Mouse (Mus musculus) layer of hippocampus, adult 8-10 months (tissue): ENCODE results near the gene Fam102a. TPM values are rescaled to one million over a fixed set of nuclear protein-coding genes. Genes with fewer than 3 reads are reported as not detected.
"Not testable (repeated sequence)": the region's sequence is repeated elsewhere in the genome, so short reads cannot be mapped to it uniquely, and the experiment has no call there.

Experiments
- DNase-seq, 2 experiments: peaks; one replicate each; pipeline ENCODE4 v3.0.0; 2022; ENCODE audit warnings: low spot score in 2 of 2
- total RNA-seq, 4 experiments: library from RNA; stranded (reverse); gene quantifications; 2 replicates each; pipeline ENCODE4 v1.2.4; 2022

The Fam102a gene
- total RNA-seq: 10 to 100 TPM; 69.9 to 81.1 (median 75.7) TPM

DNA sequence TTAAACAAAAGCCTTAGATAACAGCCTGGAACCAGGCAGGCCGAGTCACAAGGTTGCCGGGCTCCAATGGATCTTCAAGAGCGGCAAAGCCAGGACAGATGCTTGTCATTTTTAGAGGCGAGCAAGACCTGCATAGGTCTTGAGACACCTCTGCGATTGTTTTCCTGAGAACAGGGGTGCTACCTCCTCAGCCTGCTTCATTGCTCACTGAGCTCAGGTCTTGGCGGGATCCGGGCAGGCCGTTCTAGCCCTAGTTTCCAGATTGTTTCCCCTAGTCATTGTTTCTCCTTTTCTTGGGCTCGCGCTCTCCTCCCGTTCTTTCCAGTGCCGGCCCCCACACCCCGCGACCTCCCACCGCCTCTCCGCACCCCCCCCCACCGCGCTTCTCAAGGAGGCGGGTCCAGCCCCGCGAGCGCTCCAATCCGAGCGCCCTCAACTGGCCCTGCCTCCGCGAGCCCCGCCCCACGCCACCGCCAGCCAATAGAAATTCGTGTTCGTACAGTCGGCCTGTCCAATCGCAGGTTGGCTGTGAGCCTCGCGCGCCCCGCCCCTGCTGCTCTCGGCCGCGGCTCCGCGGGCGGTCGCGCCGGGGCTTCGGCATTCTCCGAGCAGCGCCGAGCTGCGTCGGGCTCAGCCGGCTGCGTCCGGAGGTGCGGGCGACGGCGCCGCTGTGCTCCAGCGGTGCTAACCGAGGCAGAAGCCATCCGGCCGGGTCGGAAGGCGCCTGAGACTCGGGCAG lies at the start of gene Fam102a:
Gene Fam102a (plus strand): TSS at position 600 of the 739 bp plus-strand sequence.
- DNase-seq: peak; percentile 97 to 98

DNA sequence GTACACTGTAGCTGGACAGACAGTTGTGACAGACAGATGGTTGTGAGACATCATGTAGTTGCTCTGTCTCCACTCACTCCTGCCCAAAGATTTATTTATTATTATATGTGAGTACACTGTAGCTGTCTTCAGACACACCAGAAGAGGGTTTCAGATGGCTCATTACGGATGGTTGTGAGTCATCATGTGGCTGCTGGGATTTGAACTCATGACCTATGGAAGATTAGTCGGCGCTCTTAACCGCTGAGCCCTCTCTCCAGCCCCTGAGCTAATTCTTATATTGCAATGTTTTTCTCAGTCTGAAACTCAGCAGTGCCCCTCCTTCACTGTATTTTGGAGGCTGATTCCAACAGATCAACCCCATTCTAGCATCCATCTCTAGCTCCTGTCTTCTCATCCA lies 49.4 kb upstream of the Fam102a start:
- DNase-seq: no peak

GRCm38 (mm10) chr2:32486155-32486554 lies 49.0 kb upstream of the Fam102a start:
- DNase-seq: no peak

DNA sequence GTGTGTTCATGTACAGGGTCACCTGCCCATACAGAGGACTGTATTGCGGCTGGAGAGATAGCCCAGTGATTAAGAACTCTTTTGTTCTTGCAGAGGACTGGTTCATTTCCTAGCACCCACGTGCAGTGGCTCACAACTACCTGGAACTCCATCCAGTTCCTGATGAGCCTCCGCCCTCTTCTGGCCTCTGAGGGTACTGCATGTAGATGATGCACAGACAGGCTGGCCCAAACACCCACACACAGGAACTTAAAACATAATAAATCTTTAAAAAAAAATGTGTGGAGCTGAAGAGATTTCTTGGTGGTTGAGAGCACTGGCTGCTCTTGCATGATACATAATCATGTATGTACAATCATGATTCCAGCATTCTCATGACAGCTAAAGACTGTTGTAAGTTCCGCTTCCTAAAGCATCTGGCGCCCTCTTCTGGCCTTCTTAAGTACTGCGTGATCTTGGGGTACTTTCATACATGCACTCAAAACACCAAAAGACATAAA lies 48.0 kb upstream of the Fam102a start:
- DNase-seq: peak; percentile 82 to 95

GRCm38 (mm10) chr2:32488679-32489078 lies 46.5 kb upstream of the Fam102a start:
- peak; percentile 72 to 82 for DNase-seq

GRCm38 (mm10) chr2:32490730-32491129 lies 44.4 kb upstream of the Fam102a start:
- DNase-seq: not testable (repeated sequence)

DNA sequence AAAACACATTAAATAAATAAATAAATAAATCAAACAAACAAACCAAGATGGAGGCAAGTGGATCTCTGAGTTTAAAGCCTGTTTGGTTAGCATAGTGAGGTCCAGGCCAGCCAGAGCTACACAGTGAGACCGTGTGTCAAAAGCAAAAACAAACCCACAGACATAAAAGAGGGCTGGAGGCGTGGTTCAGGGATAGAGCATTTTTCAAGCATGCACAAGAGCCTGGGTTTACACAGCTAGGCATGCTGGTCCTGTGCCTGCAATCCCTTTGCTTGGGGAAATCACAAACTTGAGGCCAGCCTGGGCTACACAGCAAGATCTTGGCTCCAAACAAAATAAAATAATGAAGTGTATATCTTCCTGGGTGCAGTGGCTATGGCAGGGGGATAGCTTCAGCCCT lies 42.5 kb upstream of the Fam102a start:
- DNase-seq: no peak

DNA sequence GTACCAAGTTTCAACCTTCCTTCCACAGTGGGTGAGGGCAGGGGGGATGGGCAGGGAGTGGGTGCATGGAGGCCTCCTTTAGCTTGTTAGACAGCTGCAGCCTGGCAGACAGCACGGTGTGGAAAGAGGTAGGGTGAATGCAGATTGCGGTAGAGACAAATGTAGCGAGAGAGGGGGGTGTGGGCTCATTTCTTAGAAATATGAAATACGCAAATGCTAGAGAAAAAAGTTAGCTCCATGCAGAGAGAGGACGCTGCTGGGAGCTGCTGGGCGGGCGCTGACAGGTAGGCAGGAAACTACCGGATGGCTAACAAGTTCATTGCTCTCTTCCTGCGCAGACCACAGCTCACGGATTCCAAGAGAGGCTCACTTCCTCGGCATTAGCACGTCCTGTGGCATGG lies 41.8 kb upstream of the Fam102a start:
- no peak for DNase-seq

DNA sequence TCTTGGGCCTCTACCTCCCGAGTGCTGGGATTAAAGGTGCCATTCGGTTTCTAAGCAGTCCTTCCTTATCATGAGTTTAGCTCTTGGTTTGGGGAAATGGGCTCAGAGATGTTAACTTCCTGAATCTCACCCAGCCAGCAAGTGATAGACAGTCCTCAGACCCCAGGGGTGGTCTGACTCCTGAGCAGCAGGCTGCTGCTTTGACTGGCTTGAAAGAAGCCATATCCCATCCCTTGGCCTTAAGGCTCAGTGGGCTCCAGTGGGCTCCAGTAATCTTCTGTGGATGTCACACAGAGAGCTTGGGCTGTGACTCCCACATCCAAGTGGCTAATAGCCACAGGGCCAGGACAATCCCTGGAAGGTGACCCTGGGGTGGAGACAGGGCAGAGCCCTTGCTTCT lies 40.6 kb upstream of the Fam102a start:
- DNase-seq: no peak

- no peak for DNase-seq
Observed at GRCm38 (mm10) chr2:32495185-32495726, 39.9 kb upstream of the Fam102a start.

DNA sequence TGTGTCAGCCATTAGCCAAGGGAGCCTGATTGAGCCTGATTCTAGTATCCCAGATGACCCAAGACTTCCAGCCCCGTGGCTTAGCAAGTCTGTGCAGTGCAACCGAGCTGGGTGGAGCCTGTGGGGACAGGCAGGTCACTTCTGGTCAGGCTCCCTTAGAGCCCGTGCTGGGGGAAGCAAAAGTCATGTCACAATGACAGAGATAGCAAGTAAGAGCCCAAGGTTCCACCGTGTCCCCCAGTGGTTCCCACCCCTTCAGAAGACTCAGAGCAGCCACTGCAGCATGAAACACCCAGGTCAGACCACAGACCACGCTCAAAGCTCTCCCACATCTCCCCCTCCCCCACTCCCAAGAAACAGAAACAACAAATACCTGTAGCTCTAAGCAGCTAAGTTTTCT lies 38.9 kb upstream of the Fam102a start:
- DNase-seq: no peak

- DNase-seq: no peak
Observed at GRCm38 (mm10) chr2:32499365-32499764, 35.8 kb upstream of the Fam102a start.

DNA sequence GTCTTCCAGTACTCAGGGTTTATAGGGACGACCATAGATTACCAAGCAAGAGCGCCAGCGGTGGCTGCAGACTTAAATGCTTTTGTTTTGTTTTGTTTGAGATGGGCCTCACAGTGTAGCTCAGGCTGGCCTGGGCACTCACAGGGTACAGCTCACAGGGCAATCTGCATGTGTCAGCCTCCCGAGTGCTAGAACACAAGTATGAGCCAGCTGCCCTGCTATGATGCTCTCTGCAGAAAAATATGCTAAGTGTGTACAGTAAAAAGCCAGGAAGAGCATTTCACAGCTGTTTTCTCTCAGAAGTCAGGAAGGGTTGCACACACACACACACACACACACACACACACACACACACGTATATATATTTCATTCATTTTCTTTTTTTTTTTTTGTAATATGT lies 34.7 kb upstream of the Fam102a start:
- no peak for DNase-seq

DNA sequence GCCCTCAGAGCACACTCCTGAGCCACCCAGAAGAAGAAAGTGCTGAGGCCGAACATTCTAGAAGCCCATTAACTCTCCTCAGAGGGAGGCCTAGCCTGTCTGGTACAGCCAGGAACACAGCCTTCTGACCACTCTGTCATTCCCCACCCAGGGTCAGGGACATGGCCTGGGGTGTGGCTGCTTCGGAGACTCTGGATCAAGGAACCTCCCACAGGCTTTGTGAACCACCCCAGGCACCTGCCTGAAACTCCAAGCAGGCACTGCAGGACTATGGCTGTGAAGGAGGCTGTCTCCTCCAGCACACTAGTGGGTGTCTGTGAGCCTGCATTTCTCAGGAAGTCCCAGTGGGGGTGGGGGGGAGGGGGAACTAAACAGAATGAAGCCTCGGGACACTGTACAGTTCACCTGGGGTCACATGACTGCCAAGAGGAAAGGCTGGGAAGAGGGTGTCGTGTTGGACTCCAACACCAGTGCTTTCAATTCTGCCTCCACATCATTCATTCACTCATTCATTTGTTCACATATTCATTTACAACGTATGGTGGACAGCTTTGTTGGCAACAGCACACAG lies 33.3 kb upstream of the Fam102a start:
- no peak for DNase-seq

DNA sequence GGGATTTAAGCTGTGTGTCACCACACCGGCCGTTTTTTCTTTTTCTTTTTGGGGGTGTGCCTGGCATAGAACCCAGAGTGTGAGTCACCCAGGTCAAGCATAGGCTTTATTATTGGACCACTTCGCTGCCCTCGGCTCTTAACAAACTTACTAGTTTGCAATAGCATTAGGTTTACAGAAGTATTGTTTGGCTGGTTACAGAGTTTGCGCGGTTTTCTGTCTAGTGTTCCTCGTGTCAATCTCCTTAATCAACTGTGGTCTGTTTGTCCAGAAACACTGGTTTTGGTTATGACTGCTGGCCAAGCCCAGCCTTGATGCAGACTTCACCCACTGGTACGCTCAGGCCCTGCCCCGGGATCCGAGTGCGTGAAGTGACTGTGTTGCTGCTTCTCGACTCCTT lies 32.3 kb upstream of the Fam102a start:
- DNase-seq: no peak

GRCm38 (mm10) chr2:32503588-32503987 lies 31.5 kb upstream of the Fam102a start:
- DNase-seq: no peak

DNA sequence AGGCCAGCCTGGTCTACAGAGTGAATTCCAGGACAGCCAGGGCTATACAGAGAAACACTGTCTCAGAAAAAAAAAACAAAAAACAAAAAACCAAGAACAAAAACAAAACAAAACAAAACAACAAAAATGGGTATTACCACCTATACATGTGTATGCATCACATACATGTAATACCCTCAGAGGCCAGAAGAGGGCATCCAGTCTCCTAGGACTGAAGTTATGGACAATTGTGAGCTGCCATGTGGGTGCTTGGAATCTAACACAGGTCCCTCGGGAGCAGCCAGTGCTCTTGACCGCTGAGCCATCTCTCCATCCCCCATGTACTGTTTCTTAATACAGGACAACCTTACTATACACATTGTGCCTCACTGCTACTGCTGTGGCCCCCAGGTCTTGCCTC lies 29.6 kb upstream of the Fam102a start:
- DNase-seq: no peak

GRCm38 (mm10) chr2:32506673-32507668 lies 28.2 kb upstream of the Fam102a start:
- DNase-seq: no peak

DNA sequence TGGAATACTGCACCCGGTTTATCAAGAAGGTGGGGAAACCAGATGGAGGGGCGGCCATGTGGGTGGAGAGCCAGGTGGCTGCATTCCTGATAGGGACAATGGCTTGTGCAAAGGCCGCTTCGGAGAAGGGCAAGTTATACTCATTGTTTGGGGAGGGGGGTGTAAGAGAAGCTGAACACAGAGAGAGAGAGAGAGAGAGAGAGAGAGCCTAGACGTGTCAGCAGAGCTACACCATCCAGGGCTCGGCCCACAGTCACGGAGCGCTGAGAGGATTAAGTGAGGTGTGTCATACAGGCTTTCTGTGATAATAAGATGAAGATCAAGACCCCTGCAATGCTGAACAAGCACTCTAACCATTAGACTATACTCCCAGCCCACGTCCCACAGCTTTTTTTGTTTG lies 27.2 kb upstream of the Fam102a start:
- DNase-seq: no peak

- no peak for DNase-seq
Observed at GRCm38 (mm10) chr2:32509287-32509686, 25.8 kb upstream of the Fam102a start.

- DNase-seq: no peak
Observed at GRCm38 (mm10) chr2:32509896-32510295, 25.2 kb upstream of the Fam102a start.

DNA sequence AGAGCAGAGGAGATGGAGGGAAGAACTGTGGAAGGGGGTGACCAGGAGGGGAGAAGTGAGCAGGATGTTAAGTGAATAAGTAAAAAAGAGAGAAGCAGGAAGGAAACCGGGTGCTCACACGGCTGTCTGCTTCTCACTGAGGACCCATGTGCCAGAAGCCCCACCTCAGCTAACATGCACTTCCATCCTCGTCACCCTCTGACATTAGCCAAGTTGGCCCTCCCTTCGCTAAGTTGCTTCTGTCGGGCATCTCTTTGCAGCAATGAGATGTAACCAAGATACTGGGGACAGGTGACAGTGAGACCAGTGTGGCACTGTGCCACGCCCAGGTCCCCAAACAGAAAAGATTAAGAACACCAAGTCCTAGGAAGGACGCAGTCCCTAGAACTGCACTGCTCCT lies 22.5 kb upstream of the Fam102a start:
- DNase-seq: no peak
